Mouse (Mus musculus): ENCODE measurements around the gene Trim67.

Trim67 gene

DNA sequence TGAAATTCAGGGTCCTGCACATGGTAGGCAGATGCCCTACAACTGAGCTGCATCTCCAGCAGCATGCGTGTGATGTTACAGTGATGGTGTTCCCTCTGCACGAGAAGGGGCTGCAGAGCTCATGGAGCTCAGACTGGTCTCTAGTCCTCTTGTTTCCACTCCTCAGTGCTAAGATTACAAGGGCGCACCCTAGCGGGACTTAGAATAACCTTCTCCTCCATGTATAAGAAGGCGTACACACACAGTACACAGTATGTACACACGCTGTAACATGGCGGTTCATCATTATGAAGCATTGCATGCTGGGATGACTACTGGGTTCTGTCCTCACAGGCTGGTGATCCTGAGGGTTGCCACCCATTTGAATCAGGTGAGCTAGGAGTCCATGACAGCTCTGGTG, 79.2 kb downstream of the Trim67 start:
- CTCF ChIA-PET = no interaction called here

DNA sequence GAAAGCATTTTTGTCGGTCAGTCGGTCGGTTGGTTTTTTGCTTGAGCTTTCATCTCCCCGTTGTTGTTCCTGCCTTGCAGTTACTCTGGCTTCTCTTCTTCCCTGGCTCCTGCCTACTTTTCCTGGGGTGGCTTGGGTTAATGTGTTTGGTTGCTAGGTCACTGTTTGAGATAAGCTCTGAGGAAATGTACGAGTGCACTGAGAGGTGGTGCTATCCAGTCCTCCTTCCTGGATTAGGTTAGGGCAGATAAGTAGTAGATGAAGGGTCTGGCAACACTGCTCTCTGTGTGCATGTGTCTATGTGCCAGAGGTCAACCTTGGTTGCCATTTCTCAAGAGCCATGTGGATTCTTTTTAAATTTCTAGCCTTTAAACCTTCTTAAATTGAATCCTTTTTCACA, 79.8 kb downstream of the Trim67 start:
- CTCF ChIA-PET = no interaction called here

DNA sequence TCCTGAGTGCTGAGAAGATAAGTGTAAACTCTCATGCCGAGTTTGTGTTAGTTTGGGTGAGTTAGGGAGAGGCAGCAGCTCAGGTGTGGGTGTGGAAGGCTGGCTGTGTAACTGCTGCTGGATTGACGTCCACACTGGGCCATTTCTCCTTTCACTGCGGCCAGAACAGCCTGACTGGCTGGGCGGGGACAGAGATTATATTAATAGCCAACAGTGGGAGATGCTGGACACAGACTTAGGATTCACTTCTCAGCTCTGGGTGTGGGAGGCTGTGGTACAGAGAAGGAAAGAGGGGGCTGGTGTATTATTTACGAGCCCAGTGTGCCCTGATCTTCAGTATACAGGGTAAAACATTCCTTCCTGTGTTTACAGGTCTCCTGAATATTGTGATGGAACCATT, 85.2 kb downstream of the Trim67 start:
- CTCF ChIA-PET = no interaction called here

DNA sequence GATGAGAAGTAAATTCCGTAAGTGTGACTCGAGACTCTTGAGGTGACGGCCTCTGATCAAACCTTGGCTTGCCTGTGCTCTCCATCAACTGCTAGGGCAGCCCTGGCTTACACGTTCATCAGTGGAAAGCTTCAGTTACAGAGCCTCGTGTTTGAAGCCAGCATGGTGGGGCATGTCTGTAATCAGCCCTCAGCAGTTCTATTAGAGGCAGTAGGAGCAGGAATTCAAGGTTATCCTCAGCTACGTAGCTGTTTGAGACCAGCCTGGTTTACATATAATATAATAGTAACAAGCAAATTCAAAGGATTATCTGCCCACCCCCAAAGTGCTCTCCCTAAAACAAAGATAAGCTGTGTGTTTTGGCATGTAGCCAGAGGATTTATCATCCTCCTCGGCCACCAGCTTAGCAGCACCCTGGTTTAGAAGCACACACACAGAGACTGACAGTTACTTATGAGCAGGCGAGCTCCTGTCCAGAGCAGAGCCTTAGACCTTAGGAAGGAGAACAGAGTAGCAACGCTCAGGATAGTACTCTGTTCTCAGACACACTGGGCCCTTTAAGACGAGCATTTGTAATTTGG, 86.1 kb downstream of the Trim67 start:
- CTCF ChIA-PET = interaction anchor here (0.6 kb wide), 1 partner anchor 231 kb away, joined by 7 read pairs; no protein-coding TSS in a partner anchor

Measured in spleen, embryonic (tissue).